Mouse (Mus musculus) mouse embryonic stem cell (cell line): Measurements from ENCODE around the gene Ppp4r1.

Experiments
- in situ Hi-C, 2 experiments: fragments of 300-500 bp; cut with MboI; formaldehyde crosslinking; loops; 1 replicate in 1 of 2; 3 replicates in 1 of 2; pipeline ENCODE4 v1.14.3; 2019 to 2020; ENCODE audit warnings: low sequenced_read_pairs in 2 of 2, low pct_unique_long_range_greater_than_20kb in 1 of 2, mixed read lengths in 1 of 2; ENCODE audit not compliant: unreplicated experiment in 1 of 2

Gene Ppp4r1

DNA sequence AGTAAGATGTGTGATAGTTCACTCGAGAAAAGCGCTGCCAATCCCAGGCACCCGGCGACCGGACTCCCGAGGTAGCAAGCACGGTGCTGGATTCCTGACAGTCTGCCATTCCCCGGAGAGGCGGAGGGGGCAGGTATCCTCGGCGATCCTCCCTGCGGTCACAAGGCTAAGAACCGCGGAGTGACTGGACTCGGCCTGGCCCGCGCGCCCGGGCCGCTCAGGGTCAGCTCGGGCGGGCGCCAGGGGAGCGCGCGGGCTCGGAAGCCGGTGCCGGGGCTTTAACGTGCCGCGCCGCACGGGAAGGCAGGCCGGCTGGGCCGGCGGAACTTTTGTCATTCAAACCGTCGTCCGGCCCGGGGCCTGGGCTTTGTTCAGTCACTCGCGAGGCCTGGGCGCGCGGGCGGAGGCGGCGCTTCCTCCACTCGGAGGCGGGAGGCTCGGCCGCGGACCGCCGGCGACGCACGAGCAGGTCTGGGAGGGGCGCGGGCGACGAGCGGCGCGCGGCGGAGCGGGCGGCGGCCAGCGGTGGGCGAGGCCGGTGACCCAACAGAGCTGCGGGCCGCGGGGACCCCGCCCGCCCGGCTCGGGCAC, at the start of gene Ppp4r1:
Gene Ppp4r1 (plus strand): TSS at position 23 of the 591 bp plus-strand sequence.
- in situ Hi-C loops = no loop called here

DNA sequence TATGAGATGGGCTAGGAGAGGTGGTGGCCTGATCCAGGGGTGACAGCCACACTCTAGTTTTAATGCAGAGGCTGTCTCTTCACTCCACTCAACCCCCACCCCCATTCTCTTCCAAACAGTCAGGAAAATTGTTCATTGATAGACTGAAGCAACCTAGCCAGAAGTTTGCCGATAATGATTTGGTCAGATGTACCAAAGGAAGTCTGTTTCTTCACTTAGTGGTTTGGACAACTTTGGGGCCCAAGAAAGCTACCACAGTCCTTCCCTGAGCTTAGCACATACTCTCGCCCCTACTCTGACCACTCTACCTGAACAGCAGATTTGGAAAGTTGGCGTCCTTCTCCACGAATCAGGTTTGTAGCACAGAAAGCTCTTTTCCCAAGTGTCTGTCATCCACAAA, 49.7 kb upstream of the Ppp4r1 start:
- in situ Hi-C loops = no loop called here

DNA sequence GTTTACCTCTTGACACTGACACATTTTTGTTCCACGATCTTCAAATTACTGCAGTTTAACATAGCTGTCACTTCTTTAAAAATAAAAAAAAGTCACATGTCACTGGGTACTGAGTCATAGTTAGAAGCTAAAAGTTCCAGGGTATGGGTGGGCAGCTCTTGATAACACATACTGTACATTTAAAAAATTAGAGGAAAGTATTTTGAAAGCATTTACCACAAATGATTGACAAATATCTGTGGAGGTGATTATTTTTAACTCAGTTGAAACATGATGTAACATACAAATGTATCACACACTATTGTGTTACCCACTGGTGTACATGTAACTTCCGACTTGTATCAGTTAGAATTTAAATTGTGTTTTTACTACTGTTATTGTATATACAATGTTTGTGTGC, 47.3 kb upstream of the Ppp4r1 start:
- in situ Hi-C loops = no loop called here

GRCm38 (mm10) chr17:65737175-65737574, 45.2 kb upstream of the Ppp4r1 start:
- in situ Hi-C loops = no loop called here

- in situ Hi-C loops = no loop called here
These were observed 44.8 kb upstream of the Ppp4r1 start for GRCm38 (mm10) chr17:65737622-65738021.

GRCm38 (mm10) chr17:65739874-65740725, 42.3 kb upstream of the Ppp4r1 start:
- in situ Hi-C loops = no loop called here

GRCm38 (mm10) chr17:65741565-65741964, 40.8 kb upstream of the Ppp4r1 start:
- in situ Hi-C loops = no loop called here

DNA sequence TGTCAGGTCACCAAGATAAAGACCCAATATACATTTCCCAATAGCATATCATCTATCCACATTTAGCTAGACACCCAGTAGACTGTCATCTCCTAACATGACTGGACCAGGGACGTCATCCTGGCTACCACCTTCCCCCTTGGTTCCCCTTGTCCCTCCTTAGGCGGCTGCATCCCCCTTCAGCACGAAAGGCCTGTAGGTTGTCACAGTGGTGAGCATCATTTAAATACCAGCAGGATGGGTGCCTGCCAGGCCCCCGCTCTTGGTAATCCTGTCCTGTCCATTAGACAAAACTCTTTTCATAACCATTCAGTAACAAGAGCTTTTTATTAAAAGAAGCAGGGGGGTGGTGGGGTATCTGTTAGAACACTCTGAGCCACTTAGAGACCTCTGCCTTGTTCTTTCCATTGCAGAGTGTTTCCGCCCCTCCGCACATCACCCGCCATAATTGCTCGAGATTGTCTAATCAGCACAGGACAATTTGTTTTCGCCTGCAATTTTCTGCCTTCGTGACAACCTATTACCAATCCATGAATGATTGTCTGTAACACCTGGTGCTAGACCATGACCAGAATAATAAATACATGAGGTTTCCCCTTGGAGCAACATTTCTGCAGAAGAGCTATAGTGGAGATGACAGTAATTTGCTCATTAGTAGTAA, 40.0 kb upstream of the Ppp4r1 start:
- in situ Hi-C loops = no loop called here

DNA sequence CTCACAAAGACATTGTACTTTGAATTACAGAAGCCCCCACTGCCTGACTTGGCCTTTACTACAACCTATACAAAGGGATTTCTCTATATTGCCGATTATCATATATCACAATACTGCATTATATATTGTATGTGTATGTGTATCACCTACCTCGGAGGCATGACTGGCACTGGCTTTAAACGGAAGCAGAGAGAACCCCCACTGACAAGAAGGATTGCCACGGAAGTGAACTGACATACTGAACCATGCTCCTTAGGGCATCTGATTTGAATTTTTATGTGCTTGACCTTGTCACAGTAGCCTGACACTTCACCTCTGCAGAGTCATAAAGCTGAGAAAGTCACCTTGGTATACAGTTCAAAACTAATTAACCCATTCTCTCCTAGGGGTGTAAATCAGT, 39.4 kb upstream of the Ppp4r1 start:
- in situ Hi-C loops = no loop called here

DNA sequence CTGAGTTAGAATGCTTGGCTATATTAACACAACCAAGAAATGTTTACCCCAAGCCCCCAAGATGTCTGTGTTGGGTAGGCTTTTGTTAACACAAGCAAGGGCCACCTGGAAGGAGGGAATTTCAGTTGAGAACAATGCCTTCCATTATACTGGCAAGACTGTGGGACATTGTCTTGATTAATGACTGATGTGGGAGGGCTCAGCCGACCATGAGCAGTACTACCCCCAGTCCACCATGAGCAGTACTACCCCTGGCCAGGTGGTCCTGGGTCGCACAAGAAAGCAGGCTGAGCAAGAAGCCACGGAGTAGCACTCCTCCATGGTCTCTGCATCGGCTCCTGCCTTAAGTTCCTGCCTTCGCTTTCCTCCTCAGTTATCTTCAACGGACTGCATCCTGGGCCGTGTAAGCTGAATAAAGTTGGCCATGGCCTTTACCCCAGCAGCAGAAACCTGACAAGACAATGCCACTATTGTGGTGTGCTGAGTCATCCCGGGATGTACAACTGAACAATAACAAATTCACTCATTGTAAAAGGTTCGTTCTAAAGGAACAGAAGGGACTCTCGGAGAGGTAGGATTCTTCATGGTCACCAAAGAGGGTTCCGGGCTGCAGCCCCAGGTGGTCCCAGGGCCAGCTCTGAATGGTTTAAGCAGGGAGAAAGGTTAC, 38.6 kb upstream of the Ppp4r1 start:
- in situ Hi-C loops = no loop called here

GRCm38 (mm10) chr17:65746314-65746713, 36.1 kb upstream of the Ppp4r1 start:
- in situ Hi-C loops = no loop called here

DNA sequence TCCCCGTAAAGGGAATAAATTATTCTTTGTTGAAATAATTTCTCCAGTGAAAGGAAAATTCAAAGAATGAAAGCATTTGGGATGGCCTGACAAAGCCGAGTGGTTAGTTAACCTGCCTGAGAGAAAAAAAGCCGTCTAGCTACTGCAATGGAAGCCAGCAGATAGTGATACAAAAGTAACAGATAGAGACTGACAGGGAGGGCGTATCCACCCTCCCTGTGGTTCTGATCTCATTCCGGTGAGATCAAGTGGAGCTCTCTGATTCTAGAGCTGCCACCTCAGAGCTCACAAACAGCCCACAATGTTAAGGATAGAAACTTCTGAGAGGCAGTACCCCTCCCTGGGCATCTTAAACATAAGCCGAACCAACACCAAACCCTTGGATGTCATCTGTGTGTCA, 33.4 kb upstream of the Ppp4r1 start:
- in situ Hi-C loops = no loop called here

GRCm38 (mm10) chr17:65749803-65750202, 32.6 kb upstream of the Ppp4r1 start:
- in situ Hi-C loops = no loop called here

- in situ Hi-C loops = no loop called here
These were observed 32.1 kb upstream of the Ppp4r1 start for GRCm38 (mm10) chr17:65750301-65750700.

- in situ Hi-C loops = no loop called here
These were observed 29.2 kb upstream of the Ppp4r1 start for GRCm38 (mm10) chr17:65753130-65753529.

DNA sequence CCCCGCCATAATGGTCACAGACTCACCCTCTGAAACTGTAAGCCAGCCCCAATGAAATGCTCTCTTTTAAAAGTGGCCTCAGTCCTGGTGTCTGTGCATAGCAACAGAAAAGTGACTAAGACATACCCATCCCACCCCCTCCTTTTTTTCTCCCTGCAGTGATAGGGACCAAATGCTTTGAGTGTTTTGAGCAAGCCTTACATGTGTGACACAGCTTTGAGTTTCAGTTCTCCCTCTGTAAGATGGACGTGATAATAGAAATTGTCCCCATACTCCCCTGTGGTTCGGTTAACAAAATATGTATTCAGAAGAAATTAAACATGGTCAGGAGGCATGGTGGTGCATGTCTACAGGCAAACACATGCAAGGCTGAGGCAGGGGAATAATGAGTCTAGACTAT, 26.5 kb upstream of the Ppp4r1 start:
- in situ Hi-C loops = no loop called here

GRCm38 (mm10) chr17:65757150-65757549, 25.2 kb upstream of the Ppp4r1 start:
- in situ Hi-C loops = no loop called here

- in situ Hi-C loops = no loop called here
These were observed 19.2 kb upstream of the Ppp4r1 start for GRCm38 (mm10) chr17:65763221-65763620.

- in situ Hi-C loops = no loop called here
These were observed 13.9 kb upstream of the Ppp4r1 start for GRCm38 (mm10) chr17:65768486-65768885.
